Mouse (Mus musculus) stomach, embryonic 14.5 days (tissue): ENCODE data around the gene Ccdc138. TPM values are rescaled to one million over a fixed set of nuclear protein-coding genes. Genes with fewer than 3 reads are reported as not detected.
"Not testable (repeated sequence)": the region's sequence is repeated elsewhere in the genome, so short reads cannot be mapped to it uniquely, and the experiment has no call there.

Experiments used
- ATAC-seq: fragments of 200-750 bp; cut with Nextera tagmentation; 2 replicates; pipeline ENCODE4 v1.8.0; 2017; ENCODE audit warnings: low read depth, moderate TSS enrichment; ENCODE audit not compliant: insufficient number of reproducible peaks, insufficient read depth, low FRiP score
- H3K27ac ChIP-seq: fragments of 300-500 bp; sonication (generic); 2 replicates; pipeline ENCODE4 v1.5.1; 2014; ENCODE audit warnings: mild to moderate bottlenecking, low read length, moderate library complexity, mixed read lengths
- H3K27me3 ChIP-seq: fragments of 300-500 bp; sonication (generic); 2 replicates; pipeline ENCODE4 v1.6.1; 2014; ENCODE audit warnings: low read length, control low read depth, mixed read lengths; ENCODE audit not compliant: control insufficient read depth, insufficient read depth
- H3K36me3 ChIP-seq: fragments of 300-500 bp; sonication (generic); 2 replicates; pipeline ENCODE4 v1.6.1; 2014; ENCODE audit warnings: mild to moderate bottlenecking, control low read depth, low read length, moderate library complexity, mixed read lengths; ENCODE audit not compliant: control insufficient read depth, insufficient read depth
- H3K4me1 ChIP-seq: fragments of 300-500 bp; sonication (generic); 2 replicates; pipeline ENCODE4 v1.6.1; 2014; ENCODE audit warnings: low read length, control low read depth, mixed read lengths; ENCODE audit not compliant: control insufficient read depth, insufficient read depth
- H3K4me2 ChIP-seq: fragments of 300-500 bp; sonication (generic); replicated peaks from 2 replicates; pipeline ENCODE4 v1.6.1; 2014; ENCODE audit warnings: low read depth, low read length, control low read depth
- H3K4me3 ChIP-seq: fragments of 300-500 bp; sonication (generic); 2 replicates; pipeline ENCODE4 v1.5.1; 2014; ENCODE audit warnings: low read depth, low read length, control low read depth
- H3K9ac ChIP-seq: fragments of 300-500 bp; sonication (generic); replicated peaks from 2 replicates; pipeline ENCODE4 v1.6.1; 2014; ENCODE audit warnings: low read depth, mild to moderate bottlenecking, control low read depth, low read length, moderate library complexity, mixed read lengths
- H3K9me3 ChIP-seq: fragments of 300-500 bp; sonication (generic); 2 replicates; pipeline ENCODE4 v1.6.1; 2016; ENCODE audit warnings: low read depth, low read length, control low read depth; ENCODE audit not compliant: control insufficient read depth
- WGBS: fragments of 180-500 bp; shearing (Covaris S2); extraction: QIAGEN DNeasy Blood & Tissue Kit; methylation state at CpG from one replicate; pipeline ENCODE4 v1.1.7; 2014; 5-methylcytosine and 5-hydroxymethylcytosine counted together
- polyA plus RNA-seq: library from polyadenylated mRNA; unstranded; fragments of >200 nt; fragmentation: Nextera tagmentation; extraction: Ambion mirVana; gene quantifications from 2 replicates; pipeline ENCODE4 v1.2.1, GENCODE M21; 2014

Gene Ccdc138
- polyA plus RNA-seq, 1 experiment from 2014 or later, result 11.5 TPM

DNA sequence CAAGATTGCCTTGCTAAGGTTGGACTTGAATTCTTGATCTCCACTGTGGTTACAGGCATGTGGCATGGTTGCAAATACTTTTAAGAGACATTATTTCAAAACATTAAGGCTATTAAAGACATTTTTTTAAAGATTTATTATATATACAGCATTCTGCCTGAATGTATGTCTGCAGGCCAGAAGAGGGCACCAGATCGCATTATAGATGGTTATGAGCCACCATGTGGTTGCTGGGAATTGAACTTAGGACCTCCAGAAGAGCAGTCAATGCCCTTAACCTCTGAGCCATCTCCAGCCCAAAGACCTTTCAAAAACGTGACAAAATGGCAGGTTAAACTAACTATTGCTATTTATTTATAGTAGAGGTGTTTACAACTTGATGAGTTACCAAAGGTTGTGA is 2.1 kb upstream of the Ccdc138 start:
- ATAC-seq, result no peak

DNA sequence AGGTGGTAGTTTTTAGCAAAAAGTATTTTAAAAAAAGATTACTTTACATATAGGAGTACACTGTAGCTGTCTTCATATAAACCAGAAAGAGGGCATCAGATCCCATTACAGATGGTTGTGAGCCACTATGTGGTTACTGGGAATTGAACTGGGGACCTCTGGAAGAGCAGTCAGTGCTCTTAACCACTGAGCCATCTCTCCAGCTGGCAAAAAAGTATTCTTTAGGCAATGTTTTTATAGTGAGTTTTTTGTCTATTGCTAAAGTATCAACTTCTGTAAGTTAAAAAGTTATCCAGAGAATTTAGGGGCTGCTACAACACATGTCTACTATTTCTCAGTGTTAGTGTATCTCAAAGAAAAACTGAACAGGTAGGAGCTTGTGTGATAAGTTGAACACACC is 1.0 kb upstream of the Ccdc138 start:
- Histone ChIP-seq H3K36me3 (peaks cover 20% of the 10 kb centered on the region), H3K27me3 (no peaks in the 10 kb centered on the region), H3K4me3 (peak overlapping the region; percentile 50; the same call in 1 of the 2 replicates), H3K27ac (0 out of 2 replicates have a peak overlapping the region, but pooled peaks have one; percentile 82), H3K4me2 (peak overlapping the region; percentile 63), H3K4me1 (0 out of 2 replicates have a peak, but pooled peaks cover 7% of the 10 kb centered on the region), H3K9ac (no peak overlapping the region), H3K9me3 (no peaks in the 10 kb centered on the region)
- no peak for ATAC-seq

More for the DNA sequence above, 2.1 kb upstream of the Ccdc138 start:
- 78% methylated on average over 2 of the region's 2 CpGs for WGBS
- Histone ChIP-seq H3K4me3 (no peak overlapping the region), H3K27me3 (no peaks in the 10 kb centered on the region), H3K9ac (no peak overlapping the region), H3K36me3 (peaks cover 29% of the 10 kb centered on the region), H3K9me3 (no peaks in the 10 kb centered on the region), H3K27ac (no peak overlapping the region), H3K4me2 (no peak overlapping the region), H3K4me1 (0 out of 2 replicates have a peak, but pooled peaks cover 7% of the 10 kb centered on the region)

DNA sequence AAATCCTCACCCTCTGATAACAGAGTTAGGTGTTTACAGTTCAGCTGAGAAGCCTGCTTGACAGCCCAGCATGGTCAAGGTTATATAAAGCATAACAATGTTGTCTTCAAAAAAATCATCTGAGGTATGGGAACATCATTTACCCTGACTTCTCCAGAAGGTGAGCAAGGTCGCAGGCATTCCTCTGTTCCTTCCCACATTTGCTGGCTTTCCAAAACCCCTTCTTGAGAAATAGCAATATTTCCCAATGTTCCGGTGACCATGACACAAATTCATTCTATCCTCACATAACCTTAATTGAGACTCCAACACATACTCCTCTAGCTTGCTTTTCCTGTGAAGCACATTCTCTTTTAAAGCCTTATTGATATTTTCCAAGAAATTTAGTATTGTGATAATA is 768 bp downstream of the Ccdc138 start:
- peak overlapping the region; percentile 63 for H3K4me2 ChIP-seq
- H3K36me3 ChIP-seq, result peaks cover 5% of the 10 kb centered on the region; the same call in 1 of the 2 replicates
- H3K4me3 ChIP-seq, result peak overlapping the region; percentile 50
- H3K9me3 ChIP-seq, result no peaks in the 10 kb centered on the region
- H3K27ac ChIP-seq, result peak overlapping the region; percentile 82; the same call in 1 of the 2 replicates
- WGBS, result 56% methylated on average over 2 of the region's 2 CpGs
- no peaks in the 10 kb centered on the region for H3K27me3 ChIP-seq
- 0 out of 2 replicates have a peak, but pooled peaks cover 7% of the 10 kb centered on the region for H3K4me1 ChIP-seq
- no peak for ATAC-seq
- H3K9ac ChIP-seq, result peak overlapping the region; percentile 39; the same call in 1 of the 2 replicates

DNA sequence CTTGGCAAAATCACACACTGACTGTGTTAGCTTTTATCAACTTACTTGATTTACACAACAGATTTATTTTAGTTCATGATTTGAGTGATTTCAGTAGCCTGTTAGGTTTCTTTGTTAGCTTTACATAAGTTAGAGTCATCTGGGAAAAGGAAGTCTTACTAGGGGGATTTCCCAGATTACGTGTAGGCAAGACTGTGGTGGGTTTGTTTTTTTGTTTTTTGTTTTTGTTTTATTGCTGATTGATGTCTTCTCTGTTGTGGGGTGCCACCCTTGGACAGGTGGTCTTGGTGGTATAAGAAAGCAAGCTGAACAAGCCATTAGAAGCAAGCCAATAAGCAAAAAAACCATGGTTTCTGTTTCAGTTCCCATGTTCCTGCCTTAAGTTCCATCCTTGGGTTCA is 31.6 kb downstream of the Ccdc138 start:
- no peak for ATAC-seq
- 81% methylated on average over 1 of the region's 1 CpGs for WGBS
- no peaks in the 10 kb centered on the region for H3K9me3 ChIP-seq

GRCm38 (mm10) chr10:58530896-58531790 is 33.4 kb downstream of the Ccdc138 start:
- no peaks in the 10 kb centered on the region for H3K9me3 ChIP-seq
- no peak overlapping the region for H3K27ac ChIP-seq
- H3K4me2 ChIP-seq, result no peak overlapping the region
- no peak for ATAC-seq
- H3K9ac ChIP-seq, result no peak overlapping the region
- no peaks in the 10 kb centered on the region for H3K27me3 ChIP-seq
- H3K4me1 ChIP-seq, result no peaks in the 10 kb centered on the region
- no peaks in the 10 kb centered on the region; the same call in 1 of the 2 replicates for H3K36me3 ChIP-seq
- WGBS, result 87% methylated on average over 10 of the region's 10 CpGs
- no peak overlapping the region for H3K4me3 ChIP-seq

More for the DNA sequence above, 31.6 kb downstream of the Ccdc138 start:
- no peaks in the 10 kb centered on the region for H3K27me3 ChIP-seq
- H3K4me1 ChIP-seq, result no peaks in the 10 kb centered on the region
- no peak overlapping the region for H3K4me3 ChIP-seq
- no peak overlapping the region for H3K9ac ChIP-seq
- no peak overlapping the region for H3K27ac ChIP-seq
- H3K36me3 ChIP-seq, result no peaks in the 10 kb centered on the region; the same call in 1 of the 2 replicates
- no peak overlapping the region for H3K4me2 ChIP-seq

DNA sequence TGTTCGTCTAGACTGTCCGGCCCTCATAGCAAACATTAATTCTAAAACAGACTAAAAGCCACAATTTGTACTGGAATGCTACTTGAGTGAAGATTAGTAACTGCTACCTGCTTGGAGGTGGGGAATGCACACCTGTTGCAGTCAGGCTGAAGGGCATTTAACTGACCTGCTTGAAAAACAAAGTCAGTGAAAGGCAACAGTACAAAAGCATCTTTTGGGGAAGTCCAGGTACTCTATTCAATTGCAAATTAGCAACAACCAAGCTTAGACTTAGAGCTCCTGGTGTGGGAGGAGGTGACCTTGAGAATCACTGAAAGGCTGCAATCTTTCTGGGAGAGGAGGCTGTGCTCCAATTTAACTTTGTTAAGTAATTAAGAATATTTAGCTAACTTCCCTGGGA is 34.4 kb downstream of the Ccdc138 start:
- WGBS, result 94% methylated on average over 2 of the region's 2 CpGs

GRCm38 (mm10) chr10:58536276-58536675 is 38.5 kb downstream of the Ccdc138 start:
- ATAC-seq, H3K9ac ChIP-seq, H3K27ac ChIP-seq, H3K27me3 ChIP-seq, H3K4me1 ChIP-seq, H3K4me3 ChIP-seq, H3K9me3 ChIP-seq, H3K36me3 ChIP-seq, H3K4me2 ChIP-seq: not testable (repeated sequence)
- 85% methylated on average over 5 of the region's 5 CpGs for WGBS

More for the DNA sequence above, 34.4 kb downstream of the Ccdc138 start:
- Histone ChIP-seq H3K4me3 (no peak overlapping the region), H3K27me3 (no peaks in the 10 kb centered on the region), H3K27ac (no peak overlapping the region), H3K4me1 (no peaks in the 10 kb centered on the region), H3K9ac (no peak overlapping the region), H3K9me3 (no peaks in the 10 kb centered on the region), H3K4me2 (no peak overlapping the region), H3K36me3 (no peaks in the 10 kb centered on the region; the same call in 1 of the 2 replicates)
- ATAC-seq, result no peak

DNA sequence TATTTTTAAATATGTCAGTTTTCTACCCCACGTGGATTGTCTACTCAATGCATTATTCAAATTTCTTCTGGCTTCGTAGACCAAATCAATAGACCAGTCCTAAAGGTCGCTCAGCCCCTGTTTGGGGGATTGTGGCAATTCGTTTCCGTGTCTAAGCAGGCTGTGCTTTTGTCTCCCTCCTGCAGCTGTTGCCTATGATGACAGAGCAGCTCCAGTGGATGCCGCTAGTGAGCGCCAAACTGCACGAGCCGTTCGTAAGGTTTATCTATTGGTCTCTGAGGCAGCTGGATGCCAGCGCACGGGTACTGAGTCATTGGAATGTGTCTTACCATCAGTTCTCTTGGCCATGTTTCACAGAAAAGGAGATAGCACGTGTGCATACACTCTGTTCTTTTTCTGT is 42.9 kb downstream of the Ccdc138 start:
- H3K36me3 ChIP-seq, result no peaks in the 10 kb centered on the region
- H3K27me3 ChIP-seq, result no peaks in the 10 kb centered on the region
- H3K4me1 ChIP-seq, result no peaks in the 10 kb centered on the region
- no peak overlapping the region for H3K4me2 ChIP-seq
- H3K27ac ChIP-seq, result no peak overlapping the region
- no peaks in the 10 kb centered on the region for H3K9me3 ChIP-seq
- no peak overlapping the region for H3K4me3 ChIP-seq
- no peak overlapping the region for H3K9ac ChIP-seq
- ATAC-seq, result no peak
- WGBS, result 69% methylated on average over 13 of the region's 13 CpGs
